Mouse (Mus musculus) kidney, postnatal 0 days (tissue): ENCODE measurements at regions not wholly inside any gene's neighbourhood (a gene's known extent, or its start where the extent isn't known, plus 50 kb on each side); places are given as distances from the start of the nearest gene placed in this dataset.
A peak's percentile ranks its signal among the peaks of the same experiment; 100 is the strongest.

ENCODE experiments used
- ATAC-seq: fragments of 200-750 bp; cut with Nextera tagmentation; replicated peaks from 2 replicates; pipeline ENCODE4 v1.8.0; 2017; ENCODE audit warnings: low read depth, moderate number of reproducible peaks, moderate TSS enrichment, moderate library complexity; ENCODE audit not compliant: low FRiP score
- DNase-seq: peaks from one replicate; pipeline ENCODE4 v3.0.0-alpha.2; 2016; ENCODE audit warnings: low spot score
- H3K27ac ChIP-seq: fragments of 300-500 bp; sonication (generic); 2 replicates; pipeline ENCODE4 v1.5.1; 2014; ENCODE audit warnings: mild to moderate bottlenecking
- H3K27me3 ChIP-seq: fragments of 300-500 bp; sonication (generic); 2 replicates; pipeline ENCODE4 v1.6.1; 2014; ENCODE audit warnings: low read length, mixed read lengths; ENCODE audit not compliant: insufficient read depth
- H3K36me3 ChIP-seq: fragments of 300-500 bp; sonication (generic); 2 replicates; pipeline ENCODE4 v1.6.1; 2014; ENCODE audit warnings: low read length, mixed read lengths; ENCODE audit not compliant: insufficient read depth
- H3K4me1 ChIP-seq: fragments of 300-500 bp; sonication (generic); replicated peaks from 2 replicates; pipeline ENCODE4 v1.6.1; 2014; ENCODE audit warnings: antibody characterized with exemption, low read length, mixed read lengths; ENCODE audit not compliant: insufficient read depth
- H3K4me2 ChIP-seq: fragments of 300-500 bp; sonication (generic); 2 replicates; pipeline ENCODE4 v1.6.1; 2014; ENCODE audit warnings: mild to moderate bottlenecking, low read length, moderate library complexity, mixed read lengths
- H3K4me3 ChIP-seq: fragments of 300-500 bp; sonication (generic); replicated peaks from 2 replicates; pipeline ENCODE4 v1.5.1; 2014; ENCODE audit warnings: low read depth, low read length
- H3K9ac ChIP-seq: fragments of 300-500 bp; sonication (generic); 2 replicates; pipeline ENCODE4 v1.6.1; 2014; ENCODE audit warnings: low read depth, low read length
- H3K9me3 ChIP-seq: fragments of 300-500 bp; sonication (generic); replicated peaks from 2 replicates; pipeline ENCODE4 v1.6.1; 2016; ENCODE audit warnings: low read length, inconsistent platforms, mixed read lengths
- CTCF ChIP-seq: IDR thresholded peaks from 2 replicates; pipeline ENCODE4 v1.5.1; 2016; ENCODE audit warnings: antibody characterized with exemption, low read depth, mild to moderate bottlenecking, moderate library complexity
- whole genome bisulfite sequencing: fragments of 180-500 bp; shearing (Covaris S2); extraction: QIAGEN DNeasy Blood & Tissue Kit; methylation state at CpG from one replicate; pipeline ENCODE4 v1.1.7; 2014; 5-methylcytosine and 5-hydroxymethylcytosine counted together

GRCm38 (mm10) chr1:120961235-120961634 is 359.0 kb downstream of the En1 start:
- H3K27me3 ChIP-seq: no peaks in the 10 kb centered on the region
- H3K9ac ChIP-seq: no peak overlapping the region
- DNase-seq (no peak), ATAC-seq (no peak)
- no peaks in the 10 kb centered on the region for H3K36me3 ChIP-seq
- 77% methylated on average over 1 of the region's 1 CpGs for WGBS
- no peak overlapping the region for H3K4me2 ChIP-seq
- H3K4me1 ChIP-seq: no peaks in the 10 kb centered on the region
- H3K4me3 ChIP-seq: no peak overlapping the region
- no peaks in the 10 kb centered on the region for H3K9me3 ChIP-seq
- H3K27ac ChIP-seq: no peak overlapping the region
- no peak for TF ChIP-seq CTCF

GRCm38 (mm10) chr1:120961984-120962383 is 359.8 kb downstream of the En1 start:
- no peaks in the 10 kb centered on the region for H3K4me1 ChIP-seq
- H3K9me3 ChIP-seq: no peaks in the 10 kb centered on the region
- no peaks in the 10 kb centered on the region for H3K36me3 ChIP-seq
- DNase-seq: peak; percentile 1
- H3K27ac ChIP-seq: no peak overlapping the region
- no peak for TF ChIP-seq CTCF
- ATAC-seq: no peak
- H3K4me3 ChIP-seq: no peak overlapping the region
- no peak overlapping the region for H3K9ac ChIP-seq
- H3K4me2 ChIP-seq: no peak overlapping the region
- no peaks in the 10 kb centered on the region for H3K27me3 ChIP-seq
- WGBS: 15% methylated on average over 8 of the region's 8 CpGs

GRCm38 (mm10) chr1:120963477-120964178 is 361.4 kb downstream of the En1 start:
- H3K4me3 ChIP-seq: peak overlapping the region; percentile 1; the same call in 1 of the 2 replicates
- H3K4me2 ChIP-seq: peak overlapping the region; percentile 44
- no peaks in the 10 kb centered on the region for H3K36me3 ChIP-seq
- DNase-seq: peak; percentile 49
- H3K4me1 ChIP-seq: no peaks in the 10 kb centered on the region
- TF ChIP-seq CTCF: no peak
- no peak overlapping the region for H3K9ac ChIP-seq
- no peaks in the 10 kb centered on the region for H3K27me3 ChIP-seq
- H3K9me3 ChIP-seq: no peaks in the 10 kb centered on the region
- no peak overlapping the region for H3K27ac ChIP-seq
- peak; percentile 85 for ATAC-seq
- WGBS: 27% methylated on average over 14 of the region's 14 CpGs

GRCm38 (mm10) chr1:120964179-120964517 is 361.9 kb downstream of the En1 start:
- Histone ChIP-seq H3K27ac (no peak overlapping the region), H3K4me2 (peak overlapping the region; percentile 44), H3K9ac (no peak overlapping the region), H3K36me3 (no peaks in the 10 kb centered on the region), H3K4me1 (no peaks in the 10 kb centered on the region), H3K27me3 (no peaks in the 10 kb centered on the region), H3K4me3 (peak overlapping the region; percentile 1; the same call in 1 of the 2 replicates), H3K9me3 (no peaks in the 10 kb centered on the region)
- ATAC-seq (no peak), DNase-seq (no peak)
- TF ChIP-seq CTCF: no peak
- 54% methylated on average over 17 of the region's 17 CpGs for WGBS

GRCm38 (mm10) chr1:120966132-120966531 is 363.9 kb downstream of the En1 start:
- WGBS: 61% methylated on average over 3 of the region's 3 CpGs
- no peak for TF ChIP-seq CTCF
- no peak overlapping the region for H3K9ac ChIP-seq
- no peak overlapping the region for H3K27ac ChIP-seq
- no peak overlapping the region for H3K4me3 ChIP-seq
- no peaks in the 10 kb centered on the region for H3K4me1 ChIP-seq
- H3K36me3 ChIP-seq: no peaks in the 10 kb centered on the region
- H3K27me3 ChIP-seq: no peaks in the 10 kb centered on the region
- H3K9me3 ChIP-seq: no peaks in the 10 kb centered on the region
- ATAC-seq (no peak), DNase-seq (no peak)
- no peak overlapping the region for H3K4me2 ChIP-seq

GRCm38 (mm10) chr1:120974661-120975060 is 357.7 kb downstream of the Insig2 start:
- Histone ChIP-seq H3K9me3 (no peaks in the 10 kb centered on the region), H3K4me3 (no peak overlapping the region), H3K36me3 (no peaks in the 10 kb centered on the region), H3K4me1 (no peaks in the 10 kb centered on the region), H3K27ac (no peak overlapping the region), H3K4me2 (no peak overlapping the region), H3K9ac (no peak overlapping the region), H3K27me3 (no peaks in the 10 kb centered on the region)
- ATAC-seq (no peak), DNase-seq (no peak)
- no peak for TF ChIP-seq CTCF
- WGBS: 64% methylated on average over 1 of the region's 1 CpGs

- H3K27me3 ChIP-seq: no peaks in the 10 kb centered on the region
- H3K4me2 ChIP-seq: no peak overlapping the region
- DNase-seq: no peak
- no peak for TF ChIP-seq CTCF
- no peaks in the 10 kb centered on the region for H3K9me3 ChIP-seq
- H3K4me3 ChIP-seq: no peak overlapping the region
- no peak overlapping the region for H3K27ac ChIP-seq
- no peaks in the 10 kb centered on the region for H3K36me3 ChIP-seq
- 90% methylated on average over 7 of the region's 7 CpGs for WGBS
- no peak for ATAC-seq
- no peaks in the 10 kb centered on the region for H3K4me1 ChIP-seq
- H3K9ac ChIP-seq: no peak overlapping the region
Measured at GRCm38 (mm10) chr1:121004535-121004934, 327.9 kb downstream of the Insig2 start.
